Mouse (Mus musculus): ENCODE data around the gene Atf1. TPM values are rescaled to one million over a fixed set of nuclear protein-coding genes. Genes with fewer than 3 reads are reported as not detected.

The Atf1 gene
- polyA plus RNA-seq, 1 experiment from 2014 or later: 44.1 TPM

DNA sequence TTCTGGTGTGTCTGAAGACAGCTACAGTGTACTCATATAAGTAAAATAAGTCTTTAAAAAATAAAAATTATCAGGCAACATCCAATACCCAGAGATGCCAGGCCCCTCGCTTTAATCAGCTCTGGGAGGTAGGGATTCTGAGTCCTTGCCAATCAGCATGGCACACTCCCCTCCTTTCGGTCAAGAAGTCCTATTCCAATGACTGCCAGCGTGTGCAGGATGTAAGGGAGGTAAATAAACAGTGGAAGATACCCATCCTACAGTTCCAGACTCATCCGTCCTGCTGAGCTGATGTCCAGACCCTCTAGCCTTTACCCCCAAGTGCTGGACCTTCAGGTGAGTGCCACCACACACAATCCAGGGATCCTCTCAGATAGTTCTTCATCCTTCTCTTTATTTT lies 2.2 kb upstream of the Atf1 start:
- H3K27ac ChIP-seq (ENCODE audit: low read length): peak overlapping the region; percentile 100
- H3K4me2 ChIP-seq (ENCODE audit: low read depth, low read length): no peak overlapping the region
- H3K27me3 ChIP-seq (ENCODE audit: control insufficient read depth, insufficient read depth, low read length): no peaks in the 10 kb centered on the region
- peaks cover 22% of the 10 kb centered on the region for H3K4me1 ChIP-seq (ENCODE audit: control insufficient read depth, insufficient read depth, low read length)
- no peak overlapping the region for H3K4me3 ChIP-seq (ENCODE audit: low read length)
- WGBS: 88% methylated on average over 4 of the region's 4 CpGs
- no peak for ATAC-seq (replicated peaks; ENCODE audit: extremely low read depth, insufficient read depth, low FRiP score)
- H3K9ac ChIP-seq (ENCODE audit: low read length): no peak overlapping the region
- H3K9me3 ChIP-seq (replicated peaks; ENCODE audit: control insufficient read depth, low read length): peaks cover 17% of the 10 kb centered on the region
- H3K36me3 ChIP-seq (ENCODE audit: control insufficient read depth, insufficient read depth): peaks cover 9% of the 10 kb centered on the region

DNA sequence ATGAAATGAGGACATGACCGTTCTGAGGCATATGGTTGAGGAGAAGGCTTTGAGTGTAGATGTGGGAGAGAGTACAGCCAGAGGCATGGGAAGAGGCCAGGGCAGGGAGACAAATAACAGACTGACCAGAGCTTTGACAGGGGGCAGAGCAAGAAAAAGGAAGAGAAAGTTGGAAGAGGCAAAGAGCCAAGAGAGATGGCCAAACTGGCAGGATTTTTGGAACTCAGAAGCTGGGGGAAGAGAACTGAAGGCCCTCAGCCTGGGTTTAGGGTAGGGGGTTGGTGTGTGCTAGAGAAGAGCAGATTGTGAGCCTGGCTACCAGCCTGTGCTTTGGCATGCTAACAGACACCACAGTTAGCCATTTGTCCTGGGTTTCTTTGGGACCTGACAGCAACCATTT lies 1.7 kb upstream of the Atf1 start:
- H3K9ac ChIP-seq (ENCODE audit: low read length): no peak overlapping the region
- H3K4me2 ChIP-seq (ENCODE audit: low read depth, low read length): no peak overlapping the region
- H3K9me3 ChIP-seq (replicated peaks; ENCODE audit: control insufficient read depth, low read length): peaks cover 17% of the 10 kb centered on the region
- 72% methylated on average over 1 of the region's 1 CpGs for WGBS
- H3K36me3 ChIP-seq (ENCODE audit: control insufficient read depth, insufficient read depth): peaks cover 9% of the 10 kb centered on the region
- ATAC-seq (replicated peaks; ENCODE audit: extremely low read depth, insufficient read depth, low FRiP score): no peak
- H3K27me3 ChIP-seq (ENCODE audit: control insufficient read depth, insufficient read depth, low read length): no peaks in the 10 kb centered on the region
- H3K4me3 ChIP-seq (ENCODE audit: low read length): no peak overlapping the region
- peak overlapping the region; percentile 100 for H3K27ac ChIP-seq (ENCODE audit: low read length)
- H3K4me1 ChIP-seq (ENCODE audit: control insufficient read depth, insufficient read depth, low read length): peaks cover 25% of the 10 kb centered on the region

DNA sequence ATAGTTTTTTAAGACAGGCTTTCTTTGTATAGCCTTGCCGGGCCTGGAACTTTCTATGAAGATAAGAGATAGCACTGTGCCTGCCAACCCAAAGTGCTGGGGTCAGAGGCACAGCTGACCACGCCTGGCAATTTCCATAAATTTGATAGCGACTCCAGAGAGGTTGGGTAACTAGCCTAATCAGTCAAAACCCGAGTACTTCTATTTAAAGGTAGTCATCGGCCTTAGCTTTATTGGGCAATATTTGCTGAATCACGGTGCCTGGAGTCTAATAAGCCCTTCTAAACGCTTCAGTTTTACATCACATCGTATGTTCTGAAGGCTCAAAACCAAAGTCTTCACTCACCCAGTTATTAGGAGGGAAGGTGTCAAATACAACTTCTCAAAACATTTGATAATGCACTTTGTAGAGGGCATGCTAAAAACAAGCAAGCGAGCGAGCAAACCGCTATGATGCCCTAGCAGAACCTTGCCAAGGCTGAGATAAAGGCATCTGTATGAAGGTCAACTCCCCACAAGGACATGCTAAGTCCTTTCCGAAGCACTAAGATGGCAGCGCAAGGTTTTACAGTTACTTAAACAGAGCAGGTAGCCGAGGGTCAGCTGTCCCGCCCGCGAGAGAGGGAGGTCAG lies 472 bp upstream of the Atf1 start:
- Histone ChIP-seq H3K36me3 (ENCODE audit: control insufficient read depth, insufficient read depth) (peaks cover 9% of the 10 kb centered on the region), H3K4me1 (ENCODE audit: control insufficient read depth, insufficient read depth, low read length) (peaks cover 29% of the 10 kb centered on the region), H3K27me3 (ENCODE audit: control insufficient read depth, insufficient read depth, low read length) (no peaks in the 10 kb centered on the region), H3K9me3 (replicated peaks; ENCODE audit: control insufficient read depth, low read length) (peaks cover 15% of the 10 kb centered on the region), H3K9ac (ENCODE audit: low read length) (peak overlapping the region; percentile 99), H3K4me3 (ENCODE audit: low read length) (peak overlapping the region; percentile 87), H3K4me2 (ENCODE audit: low read depth, low read length) (peak overlapping the region; percentile 71), H3K27ac (ENCODE audit: low read length) (peak overlapping the region; percentile 100)
- WGBS: under 1% methylated on average over 17 of the region's 17 CpGs
- ATAC-seq (replicated peaks; ENCODE audit: extremely low read depth, insufficient read depth, low FRiP score): peak; percentile 61

DNA sequence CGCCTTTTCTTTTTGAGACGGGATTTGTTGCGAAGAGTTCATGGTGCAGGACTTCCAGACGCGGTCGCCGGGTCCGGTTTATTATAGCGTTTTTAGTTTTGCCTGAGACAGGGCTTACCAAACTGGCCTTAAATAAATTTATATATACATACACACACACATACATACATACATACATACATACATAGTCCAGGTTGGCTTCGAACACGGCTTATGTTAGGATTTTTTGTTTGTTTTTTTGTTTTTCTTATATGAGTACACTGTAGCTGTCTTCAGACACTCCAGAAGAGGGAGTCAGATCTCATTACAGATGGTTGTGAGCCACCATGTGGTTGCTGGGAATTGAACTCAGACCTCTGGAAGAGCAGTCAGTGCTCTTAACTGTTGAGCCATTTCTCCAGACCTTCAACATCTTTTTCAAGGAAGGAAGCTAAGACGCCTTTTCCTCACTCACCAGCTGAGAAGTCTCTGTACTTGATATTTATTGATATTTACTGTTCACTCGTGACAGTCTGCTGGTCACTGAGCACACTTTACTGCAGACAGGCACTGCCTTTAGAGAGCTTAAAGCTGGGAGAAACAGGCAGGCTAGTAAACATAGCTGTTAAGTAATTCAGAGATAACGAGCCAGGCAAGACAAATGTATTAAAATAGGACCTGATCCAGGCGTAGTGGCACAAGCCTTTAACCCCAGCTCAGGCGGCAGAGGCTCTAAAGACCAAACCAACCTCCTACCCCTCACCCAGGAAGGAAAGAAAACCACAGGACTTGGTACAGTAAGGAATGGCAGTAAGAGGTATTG lies 1.1 kb downstream of the Atf1 start:
- Histone ChIP-seq H3K27ac (ENCODE audit: low read length) (peak overlapping the region; percentile 100), H3K4me2 (ENCODE audit: low read depth, low read length) (peak overlapping the region; percentile 52), H3K36me3 (ENCODE audit: control insufficient read depth, insufficient read depth) (peaks cover 9% of the 10 kb centered on the region), H3K9me3 (replicated peaks; ENCODE audit: control insufficient read depth, low read length) (peaks cover 3% of the 10 kb centered on the region; the same call in 1 of the 2 replicates), H3K4me1 (ENCODE audit: control insufficient read depth, insufficient read depth, low read length) (peaks cover 29% of the 10 kb centered on the region), H3K9ac (ENCODE audit: low read length) (peak overlapping the region; percentile 99), H3K4me3 (ENCODE audit: low read length) (peak overlapping the region; percentile 87), H3K27me3 (ENCODE audit: control insufficient read depth, insufficient read depth, low read length) (no peaks in the 10 kb centered on the region)
- ATAC-seq (replicated peaks; ENCODE audit: extremely low read depth, insufficient read depth, low FRiP score): no peak
- WGBS: 8% methylated on average over 16 of the region's 16 CpGs

DNA sequence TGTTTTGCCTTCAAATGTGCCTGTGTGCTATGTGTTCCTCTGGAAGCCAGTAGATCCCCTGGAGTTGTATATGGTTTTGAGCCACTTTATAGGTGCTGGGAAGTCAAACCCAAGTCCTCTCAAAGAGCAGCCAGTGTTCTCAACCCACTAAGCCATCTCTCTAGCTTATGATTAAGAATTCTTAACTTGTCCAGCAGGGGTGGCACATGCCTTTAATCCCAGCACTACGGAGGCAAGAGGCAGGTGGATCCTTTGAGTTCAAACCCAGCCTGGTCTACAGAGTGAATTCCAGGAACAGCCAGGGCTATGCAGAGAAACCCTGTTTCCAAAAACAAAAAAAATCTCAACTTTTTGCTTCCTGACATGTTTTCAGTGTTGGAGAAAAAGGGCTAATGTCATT lies 3.0 kb downstream of the Atf1 start:
- H3K4me2 ChIP-seq (ENCODE audit: low read depth, low read length): no peak overlapping the region
- no peaks in the 10 kb centered on the region for H3K9me3 ChIP-seq (replicated peaks; ENCODE audit: control insufficient read depth, low read length)
- H3K4me1 ChIP-seq (ENCODE audit: control insufficient read depth, insufficient read depth, low read length): peaks cover 29% of the 10 kb centered on the region
- WGBS: 68% methylated on average over 1 of the region's 1 CpGs
- H3K27ac ChIP-seq (ENCODE audit: low read length): no peak overlapping the region
- no peak overlapping the region for H3K4me3 ChIP-seq (ENCODE audit: low read length)
- no peaks in the 10 kb centered on the region for H3K27me3 ChIP-seq (ENCODE audit: control insufficient read depth, insufficient read depth, low read length)
- H3K36me3 ChIP-seq (ENCODE audit: control insufficient read depth, insufficient read depth): peaks cover 15% of the 10 kb centered on the region
- no peak overlapping the region for H3K9ac ChIP-seq (ENCODE audit: low read length)
- no peak for ATAC-seq (replicated peaks; ENCODE audit: extremely low read depth, insufficient read depth, low FRiP score)

DNA sequence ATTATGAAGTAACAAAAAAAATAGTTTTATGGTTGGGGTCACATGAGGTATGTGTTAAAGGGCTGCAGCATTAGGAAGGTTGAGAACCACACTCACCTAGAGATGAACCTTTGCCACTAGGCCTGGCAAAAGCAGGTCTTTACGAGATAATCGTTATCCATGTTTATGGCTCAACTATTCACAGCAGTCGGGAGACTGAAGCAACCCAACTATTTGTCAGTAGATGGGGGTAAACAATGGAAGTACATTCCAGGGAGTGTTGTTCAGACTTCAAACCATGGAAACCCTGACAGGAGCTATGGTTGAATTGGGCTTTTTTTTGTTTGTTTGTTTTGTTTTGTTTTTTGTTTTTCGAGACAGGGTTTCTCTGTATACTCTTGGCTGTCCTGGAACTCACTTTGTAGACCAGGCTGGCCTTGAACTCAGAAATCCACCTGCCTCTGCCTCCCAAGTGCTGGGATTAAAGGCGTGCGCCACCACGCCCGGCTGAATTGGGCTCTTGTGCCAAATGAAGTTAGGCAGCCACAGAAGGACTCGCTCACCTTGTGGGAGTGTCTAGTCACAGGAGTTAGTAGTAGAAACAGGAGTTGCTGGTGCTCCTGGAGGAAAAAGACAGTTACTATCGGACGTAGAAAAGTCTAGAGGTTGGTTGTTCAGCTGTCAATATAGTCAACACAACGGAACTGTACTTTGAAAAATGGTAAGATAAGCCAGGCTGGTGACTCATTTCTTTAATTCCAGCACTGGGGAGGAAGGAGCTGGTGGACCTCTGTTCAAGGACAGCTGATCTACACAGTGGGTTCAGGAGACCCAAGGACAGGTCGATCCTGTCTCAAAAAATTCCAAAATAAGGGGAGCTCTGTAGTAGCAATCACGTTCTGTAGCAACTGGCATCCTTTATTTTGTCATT lies 4.3 kb downstream of the Atf1 start:
- Histone ChIP-seq H3K27ac (ENCODE audit: low read length) (no peak overlapping the region), H3K9ac (ENCODE audit: low read length) (no peak overlapping the region), H3K4me2 (ENCODE audit: low read depth, low read length) (no peak overlapping the region), H3K36me3 (ENCODE audit: control insufficient read depth, insufficient read depth) (peaks cover 23% of the 10 kb centered on the region), H3K4me1 (ENCODE audit: control insufficient read depth, insufficient read depth, low read length) (peaks cover 24% of the 10 kb centered on the region), H3K9me3 (replicated peaks; ENCODE audit: control insufficient read depth, low read length) (no peaks in the 10 kb centered on the region), H3K27me3 (ENCODE audit: control insufficient read depth, insufficient read depth, low read length) (no peaks in the 10 kb centered on the region), H3K4me3 (ENCODE audit: low read length) (no peak overlapping the region)
- WGBS: 76% methylated on average over 14 of the region's 14 CpGs
- ATAC-seq (replicated peaks; ENCODE audit: extremely low read depth, insufficient read depth, low FRiP score): no peak

DNA sequence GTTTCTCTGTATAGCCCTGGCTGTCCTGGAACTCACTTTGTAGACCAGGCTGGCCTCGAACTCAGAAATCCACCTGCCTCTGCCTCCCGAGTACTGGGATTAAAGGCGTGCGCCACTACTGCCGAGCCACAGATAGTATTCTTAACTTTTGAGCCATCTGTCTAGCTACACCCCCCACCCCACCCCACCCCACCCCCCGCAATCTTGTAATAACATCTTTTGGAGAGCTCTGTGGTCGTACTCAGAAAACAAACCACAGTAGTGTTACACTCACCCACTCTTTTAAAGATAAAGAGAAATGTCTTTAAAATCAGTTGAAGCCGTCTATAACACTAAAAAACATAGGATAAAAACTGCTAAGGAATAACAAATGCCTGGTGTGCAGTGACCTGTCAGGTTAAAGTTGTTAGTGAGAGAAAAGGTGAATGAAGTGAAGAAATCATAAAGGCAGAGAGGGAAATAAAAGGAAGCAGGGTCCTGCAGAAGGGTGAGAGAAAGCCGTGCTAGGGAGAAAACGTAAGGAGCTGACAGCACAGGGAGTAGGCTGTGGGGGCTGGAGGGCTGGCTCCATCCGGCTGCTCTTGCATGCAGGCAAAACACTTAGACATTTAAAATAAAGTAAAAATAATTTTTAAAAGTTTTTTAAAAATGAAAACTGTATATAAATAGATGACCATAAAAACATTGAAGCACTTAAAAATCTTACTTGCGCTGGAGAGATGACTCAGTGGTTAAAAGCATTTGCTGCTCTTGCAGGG lies 7.8 kb downstream of the Atf1 start:
- Histone ChIP-seq H3K4me3 (ENCODE audit: low read length) (no peak overlapping the region), H3K27me3 (ENCODE audit: control insufficient read depth, insufficient read depth, low read length) (no peaks in the 10 kb centered on the region), H3K9ac (ENCODE audit: low read length) (no peak overlapping the region), H3K9me3 (replicated peaks; ENCODE audit: control insufficient read depth, low read length) (no peaks in the 10 kb centered on the region), H3K4me2 (ENCODE audit: low read depth, low read length) (no peak overlapping the region), H3K36me3 (ENCODE audit: control insufficient read depth, insufficient read depth) (peaks cover 26% of the 10 kb centered on the region), H3K4me1 (ENCODE audit: control insufficient read depth, insufficient read depth, low read length) (peaks cover 21% of the 10 kb centered on the region), H3K27ac (ENCODE audit: low read length) (no peak overlapping the region)
- 87% methylated on average over 12 of the region's 12 CpGs for WGBS
- no peak for ATAC-seq (replicated peaks; ENCODE audit: extremely low read depth, insufficient read depth, low FRiP score)

DNA sequence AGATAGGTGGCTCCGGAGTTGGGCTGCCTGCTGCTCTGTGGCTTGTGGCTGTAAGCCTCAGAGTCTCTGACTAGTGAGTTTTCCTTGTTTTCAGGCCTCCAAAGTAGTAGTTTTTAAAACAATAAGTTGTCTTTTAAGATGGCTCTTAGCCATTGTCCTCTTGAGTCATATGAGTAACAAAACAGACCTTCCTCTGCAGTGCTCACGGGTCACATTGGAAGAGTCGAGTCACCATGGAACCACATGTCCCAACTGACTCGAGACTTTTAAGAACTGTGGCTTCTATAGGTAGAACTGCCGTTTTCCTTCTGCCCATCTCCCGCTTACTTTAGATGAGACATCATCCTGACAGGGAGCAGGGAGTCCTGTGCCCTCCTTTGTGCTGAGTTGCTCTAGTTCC lies 9.3 kb downstream of the Atf1 start:
- peak overlapping the region; percentile 63 for H3K27ac ChIP-seq (ENCODE audit: low read length)
- no peak overlapping the region for H3K4me2 ChIP-seq (ENCODE audit: low read depth, low read length)
- H3K4me3 ChIP-seq (ENCODE audit: low read length): no peak overlapping the region
- H3K27me3 ChIP-seq (ENCODE audit: control insufficient read depth, insufficient read depth, low read length): no peaks in the 10 kb centered on the region
- no peaks in the 10 kb centered on the region for H3K9me3 ChIP-seq (replicated peaks; ENCODE audit: control insufficient read depth, low read length)
- 65% methylated on average over 6 of the region's 6 CpGs for WGBS
- H3K36me3 ChIP-seq (ENCODE audit: control insufficient read depth, insufficient read depth): peaks cover 38% of the 10 kb centered on the region
- peaks cover 14% of the 10 kb centered on the region for H3K4me1 ChIP-seq (ENCODE audit: control insufficient read depth, insufficient read depth, low read length)
- peak overlapping the region; percentile 8; the same call in 1 of the 2 replicates for H3K9ac ChIP-seq (ENCODE audit: low read length)
- ATAC-seq (replicated peaks; ENCODE audit: extremely low read depth, insufficient read depth, low FRiP score): no peak

All from heart, embryonic 16.5 days (tissue).